Mouse (Mus musculus) brain, embryonic 18.5 days (tissue): ENCODE results near the gene Atp2a1.

Experiments
- DNase-seq: peaks from one replicate; pipeline ENCODE4 v3.0.0-alpha.2; 2012; ENCODE audit warnings: low read depth, low spot score

Gene Atp2a1

DNA sequence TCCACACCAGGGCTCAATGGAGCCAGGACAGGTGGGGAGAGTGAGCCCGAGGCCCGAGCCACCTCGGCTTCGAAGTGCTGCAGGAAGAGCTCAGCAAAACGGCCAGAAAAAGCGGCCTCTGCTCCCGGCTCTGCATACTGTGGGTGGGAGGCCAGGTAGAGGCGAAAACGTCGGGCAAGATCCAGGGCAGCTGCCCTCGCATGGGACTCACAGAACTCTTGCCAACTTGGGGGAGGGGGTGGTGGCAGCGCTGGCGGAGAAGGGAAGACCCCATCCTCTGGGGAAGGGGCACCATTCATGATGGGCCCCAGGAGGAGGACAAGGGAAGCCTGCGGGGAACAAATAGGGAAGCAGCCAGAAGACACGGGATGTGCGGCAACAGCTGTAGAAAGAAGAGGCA lies 9.8 kb upstream of the Atp2a1 start:
- DNase-seq, result no peak

DNA sequence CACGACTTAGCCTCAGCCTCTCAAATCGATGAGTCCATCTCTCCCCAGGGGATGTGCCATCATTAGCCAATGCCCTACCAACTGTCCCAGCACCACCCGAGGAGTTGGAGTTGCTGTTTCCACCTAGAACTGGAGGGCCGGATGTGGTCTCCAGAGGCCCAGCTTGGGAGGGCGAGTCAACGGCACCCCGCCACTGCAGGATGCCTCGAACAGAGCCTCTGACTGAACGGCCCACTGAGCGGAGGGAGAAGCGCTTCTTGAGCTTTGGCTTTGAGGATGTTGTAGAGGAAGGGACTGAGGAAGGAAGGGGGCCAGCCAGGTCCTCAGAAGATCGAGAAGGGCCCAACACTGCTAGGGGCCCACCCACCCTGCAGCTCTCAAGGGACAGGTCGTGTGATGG lies 9.4 kb upstream of the Atp2a1 start:
- no peak for DNase-seq

GRCm38 (mm10) chr7:126471853-126472252 lies 8.9 kb upstream of the Atp2a1 start:
- no peak for DNase-seq

DNA sequence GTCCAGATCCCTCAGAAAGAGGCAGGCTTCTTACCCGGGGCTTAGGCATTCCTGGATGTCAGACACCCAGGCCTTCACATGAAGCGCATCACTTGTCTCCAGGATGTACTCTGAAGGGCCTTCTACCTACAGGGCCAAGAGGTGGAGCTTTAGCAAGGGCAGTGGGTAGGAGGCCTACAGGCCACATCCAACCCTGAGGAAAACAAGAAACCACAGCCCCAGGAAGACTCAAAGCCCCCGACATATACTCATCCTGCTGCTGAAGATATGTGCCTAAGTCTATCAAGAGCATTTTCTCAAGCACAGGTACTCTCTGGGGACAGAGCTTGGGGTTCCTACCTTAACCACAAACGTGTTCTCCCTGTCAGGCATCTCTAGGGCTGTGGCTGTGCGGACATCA lies 8.5 kb upstream of the Atp2a1 start:
- DNase-seq, result no peak

DNA sequence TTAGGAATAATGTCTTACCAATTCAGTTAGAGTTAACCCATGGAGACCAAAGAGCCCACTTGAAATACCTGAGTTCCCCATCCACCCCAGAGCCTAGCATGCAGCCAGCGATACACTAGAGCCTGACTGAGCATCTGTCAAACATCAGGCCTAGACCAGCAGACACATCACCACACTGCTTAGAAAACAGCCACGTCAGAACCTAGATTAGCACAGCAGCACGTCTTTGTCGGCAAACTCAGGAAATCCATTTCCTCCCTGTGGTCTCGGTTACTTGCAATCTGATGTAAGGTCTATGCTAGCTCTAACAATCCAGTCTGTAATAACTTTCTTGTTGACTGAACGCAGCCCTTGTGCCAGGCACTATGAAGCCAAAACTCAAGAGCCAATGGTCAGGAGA lies 7.2 kb upstream of the Atp2a1 start:
- no peak for DNase-seq

DNA sequence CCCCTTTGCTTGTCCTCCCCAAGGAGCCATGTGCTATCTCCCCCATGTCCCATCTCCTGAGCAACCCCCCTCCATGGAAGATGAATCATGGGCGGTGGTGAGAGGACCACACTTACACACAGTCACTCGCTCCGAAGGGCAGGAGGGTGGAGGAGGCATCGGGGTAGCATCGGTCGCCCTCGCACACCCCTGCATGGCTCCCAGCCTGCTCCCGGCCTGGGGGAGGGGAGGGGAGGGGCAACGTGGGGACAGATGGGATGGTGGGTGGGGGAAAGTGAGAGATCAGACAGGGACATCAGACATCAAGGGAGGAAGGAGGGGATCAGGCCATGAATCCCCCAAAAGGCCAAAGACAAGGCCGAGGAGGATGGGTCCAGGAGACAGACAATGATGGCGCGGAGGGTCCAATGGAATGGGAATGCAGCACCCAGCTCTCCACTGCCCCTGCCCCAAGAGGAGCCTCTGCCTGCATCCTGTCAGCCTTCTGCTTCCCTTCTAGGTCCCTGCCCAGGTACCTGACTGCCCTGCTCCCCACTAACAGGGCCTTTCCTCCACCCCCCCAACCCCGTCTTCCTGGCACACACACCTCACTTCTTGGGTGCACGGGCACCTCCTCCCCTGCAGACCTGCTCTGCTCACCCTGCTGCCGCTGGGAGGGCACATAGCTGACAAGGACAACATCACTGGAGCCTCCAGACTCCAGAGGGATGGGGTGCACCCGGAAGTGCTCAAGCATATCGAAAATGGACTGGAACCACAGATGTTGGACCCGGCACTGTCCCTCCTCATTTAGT lies 5.1 kb upstream of the Atp2a1 start:
- DNase-seq, result no peak

DNA sequence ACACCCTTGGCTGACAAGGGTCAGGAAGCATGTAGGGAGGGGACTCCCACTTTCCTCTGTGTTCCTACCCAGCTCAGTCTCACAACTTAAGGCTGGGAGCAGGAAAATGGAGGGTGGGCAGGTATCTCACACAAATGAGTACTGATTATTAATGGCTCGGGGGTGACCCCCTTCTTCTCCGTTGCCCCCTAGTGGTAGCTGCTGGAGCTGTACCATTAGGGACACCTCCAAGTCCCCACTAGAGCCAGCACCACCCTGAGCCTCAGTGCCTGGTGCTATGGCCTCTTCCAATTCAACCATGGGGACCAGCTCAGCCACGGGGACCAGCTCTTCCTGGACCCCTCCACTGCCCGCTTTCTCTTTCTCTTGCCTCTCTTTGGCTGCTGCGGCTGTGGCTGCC lies 4.4 kb upstream of the Atp2a1 start:
- DNase-seq, result no peak

DNA sequence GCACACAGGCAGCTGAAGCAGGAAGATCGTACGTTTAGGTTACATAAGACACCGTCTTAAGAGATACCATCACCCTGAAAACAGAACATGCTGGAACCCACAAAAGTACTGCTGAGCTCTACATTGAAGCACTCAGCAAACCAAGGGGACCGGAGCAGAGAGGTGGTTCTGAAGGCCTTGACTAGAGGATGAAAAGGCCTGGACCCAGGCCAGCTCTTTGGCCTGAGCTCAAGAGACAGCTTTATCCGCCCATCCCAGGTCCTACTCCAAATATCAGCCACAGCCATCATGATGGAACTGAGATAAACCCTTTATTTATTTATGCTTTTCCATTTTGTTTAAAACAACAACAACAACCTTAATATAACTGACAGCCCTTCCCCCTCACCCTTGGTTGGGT lies 3.8 kb upstream of the Atp2a1 start:
- DNase-seq, result no peak

DNA sequence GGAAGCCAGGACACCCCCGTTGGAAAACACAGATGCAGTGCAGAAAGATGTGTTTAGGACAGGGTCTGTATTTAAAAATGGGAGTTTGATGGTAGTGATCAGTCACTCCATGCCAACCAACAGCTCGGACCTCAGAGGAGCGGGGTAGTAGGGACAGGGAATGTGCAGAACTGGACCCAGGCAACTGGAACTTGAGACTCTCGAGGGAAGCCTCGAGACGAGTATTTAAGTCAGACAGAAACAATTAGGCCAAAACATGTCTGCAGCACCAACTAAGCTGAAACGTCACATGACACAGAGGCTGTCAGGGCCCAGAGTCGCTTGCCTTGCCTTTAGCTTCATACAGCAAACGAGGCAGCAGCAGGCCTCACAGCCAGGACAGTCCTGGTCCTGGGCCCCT lies 3.2 kb upstream of the Atp2a1 start:
- DNase-seq, result no peak

DNA sequence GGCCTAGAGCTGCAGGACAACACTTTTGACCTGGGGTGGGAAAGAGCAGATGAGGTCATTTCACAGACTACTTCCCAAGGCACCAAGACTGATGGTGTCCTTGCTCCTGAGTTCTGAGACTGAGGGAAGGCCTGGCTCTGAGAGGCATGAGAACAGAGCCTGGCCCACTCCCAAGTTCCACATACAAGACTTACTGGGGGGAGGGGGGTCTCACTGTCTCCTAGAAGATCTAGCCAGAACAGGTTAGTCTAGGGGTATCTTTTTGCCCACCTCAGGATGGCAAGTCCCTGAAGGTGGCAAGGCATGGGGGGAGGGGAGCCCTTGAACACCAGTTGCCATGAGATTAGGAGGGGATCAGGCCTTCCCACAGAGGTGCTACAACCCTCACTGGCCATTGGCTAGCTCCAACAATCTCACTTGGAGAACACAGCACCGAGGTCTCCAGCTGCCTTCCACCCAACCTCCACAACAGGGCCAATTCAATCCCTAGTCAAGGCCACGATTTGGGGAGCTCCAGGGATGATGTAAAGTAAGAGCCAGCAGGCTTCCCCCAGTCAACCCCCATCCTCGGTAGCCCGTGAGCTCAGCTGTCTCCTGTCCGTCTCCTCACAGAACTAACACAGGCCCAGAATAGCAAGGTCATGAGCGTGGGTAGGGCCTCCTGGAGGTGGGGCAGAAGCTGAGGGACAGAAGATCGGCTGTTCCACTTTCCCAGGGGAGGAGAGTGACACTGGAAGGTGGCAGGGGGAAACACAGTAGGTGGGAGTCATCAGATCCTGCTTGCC lies 2.5 kb upstream of the Atp2a1 start:
- DNase-seq, result no peak

DNA sequence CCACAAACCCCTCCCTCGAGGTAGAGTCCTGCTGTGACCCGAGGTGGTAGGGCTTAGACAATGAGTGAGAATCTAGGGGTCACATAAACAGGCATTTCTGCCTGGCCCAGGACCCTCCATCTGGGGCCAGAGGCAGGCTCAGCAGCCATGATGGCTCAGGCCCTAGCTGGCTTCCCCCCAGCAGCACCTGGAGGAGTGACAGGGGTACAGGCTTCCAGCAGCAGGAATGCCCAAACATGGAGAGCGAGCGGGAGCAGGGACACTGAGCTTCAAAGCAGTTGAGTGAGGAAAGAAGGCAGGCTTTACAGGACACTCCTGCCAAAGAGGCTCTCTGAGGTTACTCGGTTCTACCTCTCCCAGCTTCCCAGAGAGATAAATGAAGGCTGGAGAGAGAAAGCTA lies 1.9 kb upstream of the Atp2a1 start:
- DNase-seq, result no peak

DNA sequence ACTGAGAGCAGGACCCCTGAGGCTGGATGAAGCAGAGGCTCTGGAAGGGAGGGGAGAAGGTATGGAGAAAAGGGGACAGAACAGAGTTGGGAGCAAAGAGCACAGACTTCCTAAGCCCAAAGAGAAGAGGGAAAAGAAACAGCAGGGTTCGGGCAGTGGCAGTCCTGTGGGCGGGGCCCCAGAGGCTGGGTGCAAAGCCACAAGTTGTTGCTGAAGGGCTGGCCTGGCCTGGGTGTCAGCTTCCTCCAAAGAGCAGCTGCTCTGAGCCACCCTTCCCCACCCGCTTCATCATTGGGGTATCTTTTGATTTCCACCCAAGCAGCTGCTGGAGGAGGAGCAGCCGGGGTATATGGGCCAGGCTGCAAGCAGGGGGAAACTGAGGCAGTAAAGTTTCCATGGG lies 1.2 kb upstream of the Atp2a1 start:
- DNase-seq, result no peak

DNA sequence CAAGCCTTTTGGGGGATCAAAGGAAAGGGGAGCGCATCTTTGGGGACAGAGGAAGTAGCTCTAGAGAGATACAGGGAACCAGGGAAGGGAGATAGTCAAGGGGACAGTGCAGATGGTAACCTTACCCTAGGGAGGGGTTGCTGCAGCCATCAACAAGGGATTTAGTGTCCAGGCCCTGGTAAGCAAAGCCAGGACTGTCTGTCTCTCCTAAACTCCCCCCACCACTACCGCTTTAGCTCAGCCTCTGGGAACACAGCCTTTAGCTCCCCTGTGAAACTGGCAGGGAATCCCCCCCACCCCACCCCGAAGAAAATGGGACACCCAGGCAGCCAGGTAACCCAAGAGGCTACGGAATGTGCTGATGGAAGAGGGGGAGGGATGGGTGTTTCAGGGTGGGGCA lies 639 bp upstream of the Atp2a1 start:
- DNase-seq, result no peak

DNA sequence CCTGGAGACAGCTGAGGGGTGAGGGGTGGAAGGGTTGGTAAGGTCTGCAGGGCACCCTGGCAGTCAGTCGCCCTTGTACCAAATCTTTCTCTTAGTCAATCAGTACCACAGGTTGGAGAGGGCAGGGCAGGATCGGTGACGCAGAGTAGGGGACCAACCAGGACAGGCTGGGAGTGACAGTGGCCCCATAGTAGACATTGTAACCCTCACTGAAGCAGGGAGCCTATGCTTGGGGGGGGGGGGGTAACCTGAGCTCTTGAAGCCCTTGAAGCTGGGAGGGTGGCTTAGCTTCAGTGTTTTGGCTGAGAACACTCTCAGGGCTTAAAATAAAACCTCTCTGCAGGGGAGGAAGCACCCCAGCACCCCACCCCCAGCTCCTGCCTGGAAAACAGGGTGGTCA lies 1.3 kb downstream of the Atp2a1 start:
- DNase-seq, result no peak

GRCm38 (mm10) chr7:126460623-126461399 lies 2.1 kb downstream of the Atp2a1 start:
- DNase-seq, result no peak

DNA sequence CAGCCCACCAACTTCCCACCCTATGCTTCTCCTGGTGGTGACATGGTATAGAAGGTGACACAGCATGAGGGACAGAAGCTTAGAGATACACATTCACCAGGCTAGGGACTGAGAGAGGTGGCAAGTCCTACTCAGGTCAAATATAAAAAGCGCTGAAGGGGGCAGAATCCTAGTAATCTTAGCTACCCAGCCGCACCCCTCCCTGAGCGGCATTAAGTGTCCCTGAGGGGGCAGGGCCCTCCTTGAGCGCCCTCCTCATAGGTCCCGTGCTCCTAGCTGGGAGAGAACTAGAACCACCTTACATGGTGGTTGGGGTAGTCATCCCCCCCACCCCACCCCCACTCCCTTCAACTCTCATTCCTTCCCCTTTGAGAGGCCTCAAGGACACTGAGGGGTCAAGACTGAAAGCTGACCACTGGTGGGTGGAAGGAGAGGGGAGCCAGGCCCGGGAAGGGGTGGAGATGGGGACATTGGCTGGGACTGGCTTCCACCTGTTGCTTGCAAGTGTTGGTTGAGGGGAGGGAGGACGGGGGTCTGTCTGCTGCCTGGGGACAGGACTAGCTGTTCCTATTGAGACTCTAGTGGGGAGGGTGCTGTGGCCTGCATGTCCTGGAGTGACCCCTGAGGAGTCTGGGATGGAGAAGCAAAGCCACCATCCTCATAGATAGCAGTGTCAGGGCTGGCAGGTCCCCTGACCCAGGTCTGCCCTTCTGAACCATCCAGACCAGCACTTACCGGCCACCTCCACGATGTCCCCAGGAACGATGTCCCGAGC lies 3.9 kb downstream of the Atp2a1 start:
- DNase-seq, result no peak

DNA sequence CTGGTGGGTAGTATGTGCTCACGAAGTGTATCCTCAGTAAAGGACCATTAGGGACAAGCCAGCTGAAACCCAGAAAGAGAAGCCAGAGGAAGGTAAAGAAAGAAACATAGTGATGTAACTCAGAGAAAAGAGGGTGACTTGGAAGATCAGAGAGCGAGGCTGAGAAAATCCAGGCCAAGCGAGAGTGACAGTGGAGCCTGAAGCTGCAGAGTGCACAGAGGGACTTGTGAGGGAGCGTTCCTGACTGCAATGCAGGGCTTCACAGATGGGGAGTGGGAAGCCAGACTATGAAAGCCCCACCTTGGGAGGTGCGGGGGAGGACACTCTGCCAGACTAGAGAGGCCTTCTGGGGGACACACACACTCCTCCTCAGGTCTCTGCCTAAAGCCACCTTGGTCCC lies 4.7 kb downstream of the Atp2a1 start:
- no peak for DNase-seq

DNA sequence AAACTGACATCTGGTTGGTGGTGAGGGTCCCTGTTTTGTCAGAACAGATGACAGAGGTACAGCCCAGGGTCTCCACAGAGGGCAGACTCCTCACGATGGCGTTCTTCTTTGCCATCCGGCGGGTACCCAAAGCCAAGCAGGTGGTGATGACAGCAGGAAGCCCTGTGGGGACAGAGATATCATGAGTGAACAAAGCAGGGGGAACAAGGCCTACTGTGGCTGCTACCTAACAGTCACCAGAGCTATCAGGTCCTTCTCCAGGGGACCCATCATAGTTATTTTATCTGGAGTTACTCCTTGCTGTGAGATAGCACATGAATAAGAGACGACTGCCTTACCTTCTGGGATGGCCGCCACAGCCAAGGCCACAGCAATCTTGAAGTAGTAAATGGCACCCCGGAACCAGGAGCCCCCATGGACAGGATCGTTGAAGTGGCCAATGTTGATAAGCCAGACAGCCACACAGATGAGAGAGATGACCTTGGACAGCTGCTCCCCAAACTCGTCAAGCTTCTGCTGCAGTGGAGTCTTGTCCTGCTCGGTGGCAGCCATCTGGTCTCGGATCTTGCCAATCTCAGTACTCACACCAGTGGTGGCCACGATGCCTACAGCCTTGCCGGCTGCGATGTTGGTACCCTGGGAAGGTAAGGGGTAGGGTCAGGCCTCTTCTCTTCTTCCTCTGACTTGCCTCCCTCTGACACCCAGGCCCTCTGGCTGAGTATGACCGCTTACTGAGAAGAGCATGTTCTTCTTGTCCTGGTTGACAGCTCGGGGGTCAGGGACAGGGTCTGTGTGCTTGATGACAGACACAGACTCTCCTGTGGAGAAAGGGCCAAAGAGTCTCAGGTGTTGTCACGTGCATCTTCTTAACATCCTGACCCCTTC lies 6.3 kb downstream of the Atp2a1 start:
- no peak for DNase-seq

DNA sequence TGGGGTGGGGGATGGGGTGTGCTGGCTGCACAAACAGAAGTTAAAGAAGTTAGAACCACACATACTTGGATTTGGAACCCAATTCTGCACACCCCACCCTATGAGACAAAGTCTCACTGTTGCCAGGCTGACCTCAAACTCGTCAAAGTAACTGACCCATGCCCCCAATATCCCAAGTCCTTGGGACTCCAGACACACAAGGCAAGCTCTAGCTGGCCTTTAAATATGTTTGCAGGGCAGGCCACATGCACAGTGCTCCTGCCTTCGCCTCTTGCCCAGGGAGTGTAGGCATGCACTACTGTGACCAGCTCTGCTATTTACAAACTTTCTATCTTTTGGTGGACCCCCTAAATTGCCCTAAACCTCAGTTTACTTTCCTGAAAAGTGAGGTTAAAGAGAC lies 7.7 kb downstream of the Atp2a1 start:
- DNase-seq, result no peak

GRCm38 (mm10) chr7:126453861-126454260 lies 9.0 kb downstream of the Atp2a1 start:
- DNase-seq, result no peak

- no peak for DNase-seq
Observed at GRCm38 (mm10) chr7:126452244-126452643, 10.7 kb downstream of the Atp2a1 start.
